Mouse (Mus musculus): ENCODE measurements around the gene Adam15. TPM values are rescaled to one million over a fixed set of nuclear protein-coding genes. Genes with fewer than 3 reads are reported as not detected.

Gene Adam15
- polyA plus RNA-seq, 1 experiment from 2014 or later = 37.6 TPM

DNA sequence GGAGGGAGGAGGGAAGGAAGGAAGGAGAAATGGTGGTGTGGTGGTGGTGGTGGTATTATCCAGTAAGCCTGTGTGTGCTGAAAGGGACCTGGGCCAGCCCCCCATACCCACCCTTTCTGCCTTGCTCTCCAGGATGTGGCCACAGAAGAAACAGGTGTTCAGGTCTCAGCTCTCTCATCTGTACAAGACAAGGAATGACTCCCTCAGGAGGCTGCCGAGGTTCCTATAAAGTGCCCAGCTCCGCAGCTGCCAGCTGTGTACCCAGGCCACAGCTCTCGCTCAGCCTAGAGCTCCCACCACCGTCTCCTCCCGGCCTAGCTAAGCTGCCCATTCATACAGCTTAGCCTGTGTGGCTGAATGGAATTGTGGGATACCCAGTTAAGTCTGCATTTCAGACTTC lies 57.5 kb downstream of the Adam15 start:
- Histone ChIP-seq H3K27me3 (ENCODE audit: control insufficient read depth, insufficient read depth, low read length) (no peaks in the 10 kb centered on the region), H3K4me2 (ENCODE audit: low read depth, low read length) (no peak overlapping the region), H3K4me3 (ENCODE audit: low read depth, low read length) (no peak overlapping the region), H3K36me3 (ENCODE audit: control insufficient read depth, insufficient read depth, low read length) (no peaks in the 10 kb centered on the region), H3K27ac (ENCODE audit: low read depth, low read length) (no peak overlapping the region), H3K9ac (replicated peaks; ENCODE audit: low read depth, low read length) (no peak overlapping the region), H3K4me1 (ENCODE audit: control insufficient read depth, insufficient read depth, low read length) (no peaks in the 10 kb centered on the region), H3K9me3 (ENCODE audit: control insufficient read depth, low read length) (no peaks in the 10 kb centered on the region)
- ATAC-seq (ENCODE audit: low read depth) = no peak
- 51% methylated on average over 5 of the region's 5 CpGs for WGBS

DNA sequence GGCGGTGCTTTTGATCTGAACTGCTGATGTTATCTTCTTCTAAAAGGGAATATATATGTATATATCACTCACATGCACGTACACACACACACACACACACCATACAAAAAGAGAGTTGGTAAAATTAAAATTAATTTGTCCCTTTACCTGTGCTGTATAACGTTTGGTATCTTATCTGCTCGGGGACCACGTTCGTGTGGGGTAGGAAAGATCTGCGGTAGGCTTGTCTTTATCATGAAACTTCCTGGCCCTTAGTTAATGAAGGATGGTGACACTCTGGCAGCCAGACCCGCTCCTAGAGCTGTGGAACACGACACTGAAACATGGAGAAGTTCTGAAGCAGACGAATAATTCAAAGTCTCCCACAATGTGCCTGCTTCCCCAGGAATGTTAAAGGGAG lies 57.9 kb downstream of the Adam15 start:
- ATAC-seq (ENCODE audit: low read depth) = no peak
- Histone ChIP-seq H3K4me1 (ENCODE audit: control insufficient read depth, insufficient read depth, low read length) (no peaks in the 10 kb centered on the region), H3K27me3 (ENCODE audit: control insufficient read depth, insufficient read depth, low read length) (no peaks in the 10 kb centered on the region), H3K9me3 (ENCODE audit: control insufficient read depth, low read length) (no peaks in the 10 kb centered on the region), H3K9ac (replicated peaks; ENCODE audit: low read depth, low read length) (no peak overlapping the region), H3K36me3 (ENCODE audit: control insufficient read depth, insufficient read depth, low read length) (no peaks in the 10 kb centered on the region), H3K4me3 (ENCODE audit: low read depth, low read length) (no peak overlapping the region), H3K4me2 (ENCODE audit: low read depth, low read length) (no peak overlapping the region), H3K27ac (ENCODE audit: low read depth, low read length) (no peak overlapping the region)
- 79% methylated on average over 10 of the region's 10 CpGs for WGBS

Other genes with a start within 250 kb of the Adam15 start
- not detected in 2 replicates for gene Gm43738, start 248.9 kb downstream of the Adam15 start, polyA plus RNA-seq (2014; fragmentation: Nextera tagmentation; extraction: Ambion mirVana)
- gene Fdps, start 248.0 kb downstream of the Adam15 start, polyA plus RNA-seq (2014; fragmentation: Nextera tagmentation; extraction: Ambion mirVana) = 378 and 453 TPM in 2 replicates
- 0.66 TPM in 1 of 2 replicates, not detected in the other for gene Pklr, start 213.9 kb downstream of the Adam15 start, polyA plus RNA-seq (2014; fragmentation: Nextera tagmentation; extraction: Ambion mirVana)
- gene Hcn3, start 189.8 kb downstream of the Adam15 start, polyA plus RNA-seq (2014; fragmentation: Nextera tagmentation; extraction: Ambion mirVana) = 25.4 and 28.7 TPM in 2 replicates
- gene Clk2, start 185.2 kb downstream of the Adam15 start, polyA plus RNA-seq (2014; fragmentation: Nextera tagmentation; extraction: Ambion mirVana) = 17.5 and 19.6 TPM in 2 replicates
- 126 and 153 TPM in 2 replicates for gene Scamp3, start 172.5 kb downstream of the Adam15 start, polyA plus RNA-seq (2014; fragmentation: Nextera tagmentation; extraction: Ambion mirVana)
- gene Fam189b, start 166.9 kb downstream of the Adam15 start, polyA plus RNA-seq (2014; fragmentation: Nextera tagmentation; extraction: Ambion mirVana) = 38.5 and 41.7 TPM in 2 replicates
- 41.5 and 49.7 TPM in 2 replicates for gene Gba, start 147.1 kb downstream of the Adam15 start, polyA plus RNA-seq (2014; fragmentation: Nextera tagmentation; extraction: Ambion mirVana)
- 34.7 and 36.6 TPM in 2 replicates for gene Thbs3, start 134.8 kb downstream of the Adam15 start, polyA plus RNA-seq (2014; fragmentation: Nextera tagmentation; extraction: Ambion mirVana)
- gene Mtx1, start 122.9 kb downstream of the Adam15 start, polyA plus RNA-seq (2014; fragmentation: Nextera tagmentation; extraction: Ambion mirVana) = 147 and 151 TPM in 2 replicates
- 0.90 and 1.4 TPM in 2 replicates for gene Muc1, start 120.9 kb downstream of the Adam15 start, polyA plus RNA-seq (2014; fragmentation: Nextera tagmentation; extraction: Ambion mirVana)
- 206 and 240 TPM in 2 replicates for gene Krtcap2, start 104.0 kb downstream of the Adam15 start, polyA plus RNA-seq (2014; fragmentation: Nextera tagmentation; extraction: Ambion mirVana)
- 61.6 and 70.7 TPM in 2 replicates for gene Trim46, start 103.7 kb downstream of the Adam15 start, polyA plus RNA-seq (2014; fragmentation: Nextera tagmentation; extraction: Ambion mirVana)
- gene Dpm3, start 90.6 kb downstream of the Adam15 start, polyA plus RNA-seq (2014; fragmentation: Nextera tagmentation; extraction: Ambion mirVana) = 69.6 and 84.4 TPM in 2 replicates
- gene Slc50a1, start 79.4 kb downstream of the Adam15 start, polyA plus RNA-seq (2014; fragmentation: Nextera tagmentation; extraction: Ambion mirVana) = 36.7 and 39.8 TPM in 2 replicates
- 6.8 and 10.5 TPM in 2 replicates for gene Efna1, start 68.9 kb downstream of the Adam15 start, polyA plus RNA-seq (2014; fragmentation: Nextera tagmentation; extraction: Ambion mirVana)
- 85.7 and 96.9 TPM in 2 replicates for gene Efna3, start 27.0 kb downstream of the Adam15 start, polyA plus RNA-seq (2014; fragmentation: Nextera tagmentation; extraction: Ambion mirVana)
- gene Efna4, start 12.0 kb downstream of the Adam15 start, polyA plus RNA-seq (2014; fragmentation: Nextera tagmentation; extraction: Ambion mirVana) = 4.3 and 6.1 TPM in 2 replicates
- 0.19 and 0.25 TPM in 2 replicates for gene Dcst2, start 12.0 kb upstream of the Adam15 start, polyA plus RNA-seq (2014; fragmentation: Nextera tagmentation; extraction: Ambion mirVana)
- gene Dcst1, start 15.3 kb upstream of the Adam15 start, polyA plus RNA-seq (2014; fragmentation: Nextera tagmentation; extraction: Ambion mirVana) = 1.1 and 1.4 TPM in 2 replicates
- gene Zbtb7b, start 44.8 kb upstream of the Adam15 start, polyA plus RNA-seq (2014; fragmentation: Nextera tagmentation; extraction: Ambion mirVana) = 0.40 and 0.78 TPM in 2 replicates
- 0.88 and 1.9 TPM in 2 replicates for gene Lenep, start 52.8 kb upstream of the Adam15 start, polyA plus RNA-seq (2014; fragmentation: Nextera tagmentation; extraction: Ambion mirVana)
- 29.5 and 30.8 TPM in 2 replicates for gene Flad1, start 61.9 kb upstream of the Adam15 start, polyA plus RNA-seq (2014; fragmentation: Nextera tagmentation; extraction: Ambion mirVana)
- gene Cks1b, start 68.4 kb upstream of the Adam15 start, polyA plus RNA-seq (2014; fragmentation: Nextera tagmentation; extraction: Ambion mirVana) = 72.0 and 85.4 TPM in 2 replicates
- 4.1 and 18.9 TPM in 2 replicates for gene Shc1, start 68.4 kb upstream of the Adam15 start, polyA plus RNA-seq (2014; fragmentation: Nextera tagmentation; extraction: Ambion mirVana)
- 39.8 and 50.3 TPM in 2 replicates for gene Pygo2, start 80.2 kb upstream of the Adam15 start, polyA plus RNA-seq (2014; fragmentation: Nextera tagmentation; extraction: Ambion mirVana)
- 8.2 and 9.6 TPM in 2 replicates for gene Pbxip1, start 86.7 kb upstream of the Adam15 start, polyA plus RNA-seq (2014; fragmentation: Nextera tagmentation; extraction: Ambion mirVana)
- 115 and 137 TPM in 2 replicates for gene Pmvk, start 104.5 kb upstream of the Adam15 start, polyA plus RNA-seq (2014; fragmentation: Nextera tagmentation; extraction: Ambion mirVana)
- gene Kcnn3, start 170.2 kb upstream of the Adam15 start, polyA plus RNA-seq (2014; fragmentation: Nextera tagmentation; extraction: Ambion mirVana) = 6.1 and 9.9 TPM in 2 replicates

Data from neural tube, embryonic 14.5 days (tissue).